Mouse (Mus musculus) layer of hippocampus, adult 9-11 months (tissue): ENCODE measurements around the gene Zfp995.
"Not testable (repeated sequence)": the region's sequence is repeated elsewhere in the genome, so short reads cannot be mapped to it uniquely, and the experiment has no call there.

Source experiments
- DNase-seq: peaks from one replicate; pipeline ENCODE4 v3.0.0; 2022

Gene Zfp995

DNA sequence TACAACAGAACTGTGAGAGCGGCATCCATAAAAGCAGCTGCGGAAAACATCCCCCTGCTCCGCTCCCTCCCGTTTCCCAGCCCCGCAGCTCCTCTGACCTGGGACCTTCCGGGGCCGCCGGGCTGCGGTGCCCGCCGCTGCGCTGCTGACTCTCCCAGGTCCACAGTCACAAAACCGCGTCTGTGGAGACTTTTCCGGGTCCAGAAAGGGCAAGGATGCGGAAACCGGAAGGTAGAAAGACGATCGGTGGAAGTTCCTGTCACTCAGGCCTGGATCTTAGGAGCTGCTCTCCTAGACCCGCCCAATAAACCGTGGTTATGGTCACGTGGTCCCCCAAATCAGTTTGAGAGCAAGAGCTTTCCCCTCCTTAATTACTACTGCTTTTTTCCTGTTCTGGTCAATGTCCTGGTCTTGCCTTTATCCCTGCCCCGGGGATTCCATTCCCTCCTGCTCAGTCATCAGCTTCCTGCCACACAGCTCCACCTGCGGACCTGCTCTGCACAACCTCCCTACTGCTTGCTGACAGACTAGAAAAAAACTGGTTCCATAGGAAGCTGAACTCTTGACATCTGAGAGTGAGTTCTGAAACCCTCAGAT is at the start of gene Zfp995:
Zfp995 (minus strand) TSS at position 471 of the 597 bp plus-strand sequence.
- peak; percentile 64 for DNase-seq

GRCm38 (mm10) chr17:21909039-21909438 is 687 bp downstream of the Zfp995 start:
- no peak for DNase-seq

GRCm38 (mm10) chr17:21871256-21871655 is 38.5 kb downstream of the Zfp995 start:
- DNase-seq: no peak

GRCm38 (mm10) chr17:21846322-21846582 is 63.5 kb downstream of the Zfp995 start:
- not testable (repeated sequence) for DNase-seq

- DNase-seq: peak; percentile 1
Observed at GRCm38 (mm10) chr17:21845545-21846321, 64.0 kb downstream of the Zfp995 start, which contains the start of gene Zfp820. Zfp820 (minus strand) TSS chr17:21845772.

GRCm38 (mm10) chr17:21838510-21838909 is 71.2 kb downstream of the Zfp995 start:
- no peak for DNase-seq
